18 mouse cellular contexts compared by ENCODE assay signal in the genomic region with DNA sequence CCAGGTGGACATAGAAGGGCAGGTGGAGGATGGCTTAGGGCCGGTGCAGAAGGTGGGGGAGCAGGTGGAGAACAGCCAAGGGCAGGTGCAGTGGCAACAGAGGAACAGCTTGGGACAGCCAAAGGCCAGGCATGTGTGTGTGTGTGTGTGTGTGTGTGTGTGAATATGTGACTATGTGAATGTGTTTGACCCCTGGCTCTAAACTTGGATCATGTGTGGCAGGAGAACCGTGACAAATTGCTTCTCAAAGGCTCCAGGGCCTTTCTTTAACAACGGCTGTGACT.
DNase-seq lines count a peak whose midpoint lies in the region; ATAC-seq and TF ChIP-seq lines count a peak whose summit lies in the region.
"Had no signal": no experiment of that assay in that cellular context is flagged by ENCODE, and none has a peak within 500 bp of the region (broad histone marks: within the 10 kb centered on the region; RNA-seq: fewer than 3 reads in every experiment).

No protein-coding gene starts in this region.

- no peak overlapping the region for H3K4me3 ChIP-seq in heart, embryonic 10.5 days
- no peak overlapping the region for H3K4me3 ChIP-seq in kidney, postnatal 0 days (replicated peaks; ENCODE audit: low read depth, low read length)
- H3K4me3 ChIP-seq: embryonic facial prominence, embryonic 13.5 days; limb, embryonic 12.5 days; neural tube, embryonic 12.5 days had no signal

- no peak overlapping the region for H3K4me2 ChIP-seq in kidney, postnatal 0 days (ENCODE audit: low read length)
- H3K4me2 ChIP-seq: embryonic facial prominence, embryonic 13.5 days; limb, embryonic 12.5 days; neural tube, embryonic 12.5 days had no signal

- no peaks in the 10 kb centered on the region for H3K36me3 ChIP-seq in heart, embryonic 10.5 days
- H3K36me3 ChIP-seq in kidney, postnatal 0 days (ENCODE audit: insufficient read depth, low read length), result no peaks in the 10 kb centered on the region
- H3K36me3 ChIP-seq: embryonic facial prominence, embryonic 13.5 days; limb, embryonic 12.5 days; neural tube, embryonic 12.5 days had no signal

- 0 out of 2 replicates have a peak, but pooled peaks cover 4% of the 10 kb centered on the region for H3K27me3 ChIP-seq in heart, embryonic 10.5 days (ENCODE audit: insufficient read depth, poor library complexity, severe bottlenecking)
- no peaks in the 10 kb centered on the region for H3K27me3 ChIP-seq in kidney, postnatal 0 days (ENCODE audit: insufficient read depth, low read length)
- H3K27me3 ChIP-seq: embryonic facial prominence, embryonic 13.5 days; limb, embryonic 12.5 days; neural tube, embryonic 12.5 days; Patski had no signal

- peaks cover 5% of the 10 kb centered on the region; the same call in 1 of the 2 replicates for H3K4me1 ChIP-seq in heart, embryonic 10.5 days
- peaks cover 17% of the 10 kb centered on the region; the same call in 1 of the 2 replicates for H3K4me1 ChIP-seq in kidney, postnatal 0 days (replicated peaks; ENCODE audit: insufficient read depth, low read length)

- H3K9me3 ChIP-seq in heart, embryonic 10.5 days, result no peaks in the 10 kb centered on the region
- H3K9me3 ChIP-seq in kidney, postnatal 0 days (replicated peaks; ENCODE audit: low read length), result no peaks in the 10 kb centered on the region
- H3K9me3 ChIP-seq: embryonic facial prominence, embryonic 13.5 days; limb, embryonic 12.5 days; neural tube, embryonic 12.5 days had no signal

- ATAC-seq in kidney, postnatal 0 days (replicated peaks; ENCODE audit: low FRiP score, low read depth), result peak; percentile 36; the same call in 1 of the 2 replicates
- ATAC-seq: hindbrain, embryonic 16.5 days; liver, postnatal 0 days; Patski had no signal

- H3K27ac ChIP-seq in heart, embryonic 10.5 days, result no peak overlapping the region
- no peak overlapping the region for H3K27ac ChIP-seq in kidney, postnatal 0 days
- H3K27ac ChIP-seq: embryonic facial prominence, embryonic 13.5 days; limb, embryonic 12.5 days; macrophage; neural tube, embryonic 12.5 days; stomach, postnatal 0 days had no signal

- peak; percentile 66 for DNase-seq in heart, adult 11 months
- DNase-seq in heart, embryonic 10.5 days (ENCODE audit: low spot score), result no peak
- peak; percentile 16 to 17 for DNase-seq in cerebellum, adult 18-20 months
- peak; percentile 42 to 67 for DNase-seq in cerebellum, postnatal 25 days
- DNase-seq in kidney, postnatal 0 days (ENCODE audit: low spot score), result peak; percentile 7
- DNase-seq in urinary bladder, postnatal 4 days (ENCODE audit: low spot score in 2 of 2), result no peak
- DNase-seq in layer of hippocampus, adult 9-10 months (ENCODE audit: low spot score), result no peak
- DNase-seq: B cell, adult 2 months; liver, postnatal 0 days; right cerebral cortex, postnatal 14 days; thymus, postnatal 25 days had no signal

- TF ChIP-seq CTCF in kidney, postnatal 0 days (IDR thresholded peaks at IDR 0.05; ENCODE audit: low read depth), result no peak

- H3K9ac ChIP-seq in kidney, postnatal 0 days (ENCODE audit: low read depth, low read length), result no peak overlapping the region
- H3K9ac ChIP-seq: embryonic facial prominence, embryonic 13.5 days; limb, embryonic 12.5 days; liver, postnatal 0 days; neural tube, embryonic 12.5 days had no signal

- WGBS in heart, embryonic 10.5 days, result 81% methylated on average over 3 of the region's 3 CpGs
- WGBS in kidney, postnatal 0 days, result 53% methylated on average over 3 of the region's 3 CpGs

Comparison
In these comparisons a context has a peak if more than half of its experiments do, and no peak if none do; other contexts are left out.
1. DNase-seq: peak in heart, adult 11 months (single experiment), cerebellum, adult 18-20 months (2 of 2), cerebellum, postnatal 25 days (2 of 2) and kidney, postnatal 0 days (single experiment); none in heart, embryonic 10.5 days (single experiment), urinary bladder, postnatal 4 days (0 of 2) and layer of hippocampus, adult 9-10 months (single experiment).